Mouse (Mus musculus) kidney, postnatal 10 days (tissue): ENCODE measurements around the gene Hfm1.

Experiments used
- DNase-seq: peaks from one replicate; pipeline ENCODE4 v3.0.0; 2021; ENCODE audit warnings: mixed read lengths

The Hfm1 gene

GRCm38 (mm10) chr5:106833025-106833424 lies 93.1 kb downstream of the Hfm1 start:
- DNase-seq: no peak

GRCm38 (mm10) chr5:106831401-106831800 lies 94.7 kb downstream of the Hfm1 start:
- DNase-seq: no peak

GRCm38 (mm10) chr5:106830775-106831174 lies 95.3 kb downstream of the Hfm1 start:
- no peak for DNase-seq

- DNase-seq: no peak
Observed at GRCm38 (mm10) chr5:106826740-106827139, 99.4 kb downstream of the Hfm1 start.

GRCm38 (mm10) chr5:106826044-106826443 lies 100.1 kb downstream of the Hfm1 start:
- DNase-seq: no peak

- DNase-seq: peak; percentile 46
Observed at GRCm38 (mm10) chr5:106825301-106825853, 100.7 kb downstream of the Hfm1 start.

GRCm38 (mm10) chr5:106824716-106825115 lies 101.4 kb downstream of the Hfm1 start:
- DNase-seq: no peak

- no peak for DNase-seq
Observed at GRCm38 (mm10) chr5:106819630-106820029, 106.5 kb downstream of the Hfm1 start.

- DNase-seq: peak; percentile 26
Observed at GRCm38 (mm10) chr5:106815923-106816654, 110.0 kb downstream of the Hfm1 start.

GRCm38 (mm10) chr5:106814611-106815010 lies 111.5 kb downstream of the Hfm1 start:
- no peak for DNase-seq

GRCm38 (mm10) chr5:106803094-106803493 lies 123.0 kb downstream of the Hfm1 start:
- DNase-seq: peak; percentile 84

GRCm38 (mm10) chr5:106801886-106802798 lies 124.0 kb downstream of the Hfm1 start:
- peak; percentile 93 for DNase-seq

GRCm38 (mm10) chr5:106801215-106801863 lies 124.8 kb downstream of the Hfm1 start:
- DNase-seq: no peak

- no peak for DNase-seq
Observed at GRCm38 (mm10) chr5:106797896-106798295, 128.2 kb downstream of the Hfm1 start.

- peak; percentile 38 for DNase-seq
Observed at GRCm38 (mm10) chr5:106791241-106791572, 134.9 kb downstream of the Hfm1 start.

- DNase-seq: no peak
Observed at GRCm38 (mm10) chr5:106790496-106791240, 135.5 kb downstream of the Hfm1 start.
